Mouse (Mus musculus): ENCODE data around the gene Cyb5r1.

The Cyb5r1 gene

GRCm38 (mm10) chr1:134405509-134406413 lies at the start of gene Cyb5r1:
Gene Cyb5r1 (plus strand): TSS chr1:134405559.
- peak; percentile 97 for ATAC-seq (ENCODE audit: low TSS enrichment)

GRCm38 (mm10) chr1:134357461-134357860 lies 47.9 kb upstream of the Cyb5r1 start:
- ATAC-seq (ENCODE audit: low TSS enrichment), result no peak

GRCm38 (mm10) chr1:134360656-134361055 lies 44.7 kb upstream of the Cyb5r1 start:
- no peak for ATAC-seq (ENCODE audit: low TSS enrichment)

- ATAC-seq (ENCODE audit: low TSS enrichment), result no peak; the same call in 1 of the 2 replicates
Measured at GRCm38 (mm10) chr1:134361195-134361856, 44.0 kb upstream of the Cyb5r1 start.

- ATAC-seq (ENCODE audit: low TSS enrichment), result peak; percentile 99
Measured at GRCm38 (mm10) chr1:134361857-134362212, 43.5 kb upstream of the Cyb5r1 start, which contains the start of gene Tmem183a. Gene Tmem183a (minus strand): TSS chr1:134361979.

- no peak for ATAC-seq (ENCODE audit: low TSS enrichment)
Measured at GRCm38 (mm10) chr1:134363194-134363593, 42.2 kb upstream of the Cyb5r1 start.

GRCm38 (mm10) chr1:134365491-134365890 lies 39.9 kb upstream of the Cyb5r1 start:
- no peak for ATAC-seq (ENCODE audit: low TSS enrichment)

GRCm38 (mm10) chr1:134368777-134369337 lies 36.5 kb upstream of the Cyb5r1 start:
- ATAC-seq (ENCODE audit: low TSS enrichment), result no peak

- no peak for ATAC-seq (ENCODE audit: low TSS enrichment)
Measured at GRCm38 (mm10) chr1:134374124-134374523, 31.2 kb upstream of the Cyb5r1 start.

- ATAC-seq (ENCODE audit: low TSS enrichment), result no peak
Measured at GRCm38 (mm10) chr1:134381051-134381450, 24.3 kb upstream of the Cyb5r1 start.

- peak; percentile 85 for ATAC-seq (ENCODE audit: low TSS enrichment)
Measured at GRCm38 (mm10) chr1:134381795-134382625, 23.3 kb upstream of the Cyb5r1 start.

GRCm38 (mm10) chr1:134384581-134384980 lies 20.8 kb upstream of the Cyb5r1 start:
- no peak for ATAC-seq (ENCODE audit: low TSS enrichment)

GRCm38 (mm10) chr1:134385176-134385575 lies 20.2 kb upstream of the Cyb5r1 start:
- ATAC-seq (ENCODE audit: low TSS enrichment), result no peak

GRCm38 (mm10) chr1:134385666-134386065 lies 19.7 kb upstream of the Cyb5r1 start, which contains the start of gene 4933406M09Rik:
Gene 4933406M09Rik (plus strand): TSS chr1:134385940.
- no peak for ATAC-seq (ENCODE audit: low TSS enrichment)

- ATAC-seq (ENCODE audit: low TSS enrichment), result no peak
Measured at GRCm38 (mm10) chr1:134393827-134394226, 11.5 kb upstream of the Cyb5r1 start.

- no peak for ATAC-seq (ENCODE audit: low TSS enrichment)
Measured at GRCm38 (mm10) chr1:134398210-134398609, 7.1 kb upstream of the Cyb5r1 start.

GRCm38 (mm10) chr1:134399735-134400134 lies 5.6 kb upstream of the Cyb5r1 start:
- no peak for ATAC-seq (ENCODE audit: low TSS enrichment)

GRCm38 (mm10) chr1:134406414-134406771 lies 1.0 kb downstream of the Cyb5r1 start:
- ATAC-seq (ENCODE audit: low TSS enrichment), result peak; percentile 42; the same call in 1 of the 2 replicates

- ATAC-seq (ENCODE audit: low TSS enrichment), result no peak
Measured at GRCm38 (mm10) chr1:134408080-134408479, 2.7 kb downstream of the Cyb5r1 start.

GRCm38 (mm10) chr1:134411706-134412629 lies 6.6 kb downstream of the Cyb5r1 start:
- no peak for ATAC-seq (ENCODE audit: low TSS enrichment)

GRCm38 (mm10) chr1:134414038-134414437 lies 8.7 kb downstream of the Cyb5r1 start:
- no peak for ATAC-seq (ENCODE audit: low TSS enrichment)
